Mouse (Mus musculus): ENCODE results near the gene Spocd1. TPM values are rescaled to one million over a fixed set of nuclear protein-coding genes. Genes with fewer than 3 reads are reported as not detected.
"Not testable (repeated sequence)": the region's sequence is repeated elsewhere in the genome, so short reads cannot be mapped to it uniquely, and the experiment has no call there.

Gene Spocd1
- polyA plus RNA-seq (2014; fragmentation: Nextera tagmentation; extraction: Ambion mirVana), result not detected in 2 replicates

DNA sequence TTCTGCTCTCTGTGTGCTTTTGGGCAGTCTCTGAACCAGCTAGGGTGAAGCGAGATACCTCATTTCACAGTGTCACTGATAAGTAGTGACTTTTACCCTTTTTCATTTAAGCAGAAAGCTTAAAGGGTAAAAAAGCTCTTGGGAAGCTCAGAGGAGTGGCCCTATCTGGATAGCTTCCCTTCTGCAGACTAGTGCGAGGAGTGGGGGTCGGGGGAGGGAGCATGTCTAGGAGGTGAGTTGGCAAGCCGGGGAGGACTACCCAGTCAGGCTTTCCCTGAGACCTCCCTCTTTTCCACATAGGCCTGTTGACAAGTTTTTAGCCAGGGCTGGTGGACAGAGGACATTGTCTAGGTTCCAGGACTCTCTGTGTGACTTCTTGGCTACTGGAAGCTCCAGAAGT is at the start of gene Spocd1:
Spocd1 (plus strand) TSS at position 301 of the 400 bp plus-strand sequence.
- Histone ChIP-seq H3K4me1 (ENCODE audit: control insufficient read depth, insufficient read depth, low read length) (no peaks in the 10 kb centered on the region; the same call in 1 of the 2 replicates), H3K4me2 (replicated peaks; ENCODE audit: low read depth, low read length) (peak within 1 kb of the TSS; percentile 41), H3K36me3 (ENCODE audit: control insufficient read depth, insufficient read depth, low read length) (no peaks in the 10 kb centered on the region), H3K9ac (ENCODE audit: low read depth, low read length) (no peak within 1 kb of the TSS), H3K27ac (ENCODE audit: low read depth, low read length) (no peak within 1 kb of the TSS), H3K27me3 (ENCODE audit: control insufficient read depth, insufficient read depth, low read length) (no peaks in the 10 kb centered on the region; the same call in 1 of the 2 replicates), H3K9me3 (ENCODE audit: control insufficient read depth, low read length) (no peaks in the 10 kb centered on the region), H3K4me3 (ENCODE audit: low read length) (0 out of 2 replicates have a peak within 1 kb of the TSS, but pooled peaks have one; percentile 10)
- 0 out of 2 replicates have a peak, but pooled peaks have one; percentile 17 for ATAC-seq (ENCODE audit: low FRiP score, low TSS enrichment)
- 32% methylated on average over 4 of the region's 4 CpGs for WGBS

DNA sequence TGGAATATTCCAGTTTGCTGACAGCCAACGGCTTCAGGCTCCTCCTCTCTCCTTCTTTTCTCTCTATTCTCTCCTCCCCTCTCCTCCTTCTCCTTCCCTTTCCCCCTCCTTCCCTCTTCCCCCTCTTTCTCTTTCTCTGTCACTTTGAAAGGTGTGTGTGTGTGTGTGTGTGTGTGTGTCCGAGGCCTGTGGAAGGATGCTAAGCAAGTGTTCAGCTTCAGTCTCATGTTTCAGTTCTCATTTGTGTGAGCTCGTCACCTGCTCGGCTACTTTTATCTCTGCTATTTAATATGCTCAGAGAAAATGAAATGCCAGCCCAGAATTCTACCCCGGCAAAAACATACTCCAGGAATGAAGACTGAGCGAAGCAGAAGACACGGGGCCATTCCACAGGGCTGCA is 48.4 kb upstream of the Spocd1 start:
- Histone ChIP-seq H3K4me1 (ENCODE audit: control insufficient read depth, insufficient read depth, low read length) (peaks cover 26% of the 10 kb centered on the region), H3K36me3 (ENCODE audit: control insufficient read depth, insufficient read depth, low read length) (no peaks in the 10 kb centered on the region), H3K9ac (ENCODE audit: low read depth, low read length) (no peak overlapping the region), H3K4me2 (replicated peaks; ENCODE audit: low read depth, low read length) (no peak overlapping the region), H3K9me3 (ENCODE audit: control insufficient read depth, low read length) (no peaks in the 10 kb centered on the region), H3K27ac (ENCODE audit: low read depth, low read length) (no peak overlapping the region), H3K27me3 (ENCODE audit: control insufficient read depth, insufficient read depth, low read length) (no peaks in the 10 kb centered on the region), H3K4me3 (ENCODE audit: low read length) (no peak overlapping the region)
- ATAC-seq (ENCODE audit: low FRiP score, low TSS enrichment), result no peak
- WGBS, result 63% methylated on average over 7 of the region's 7 CpGs

DNA sequence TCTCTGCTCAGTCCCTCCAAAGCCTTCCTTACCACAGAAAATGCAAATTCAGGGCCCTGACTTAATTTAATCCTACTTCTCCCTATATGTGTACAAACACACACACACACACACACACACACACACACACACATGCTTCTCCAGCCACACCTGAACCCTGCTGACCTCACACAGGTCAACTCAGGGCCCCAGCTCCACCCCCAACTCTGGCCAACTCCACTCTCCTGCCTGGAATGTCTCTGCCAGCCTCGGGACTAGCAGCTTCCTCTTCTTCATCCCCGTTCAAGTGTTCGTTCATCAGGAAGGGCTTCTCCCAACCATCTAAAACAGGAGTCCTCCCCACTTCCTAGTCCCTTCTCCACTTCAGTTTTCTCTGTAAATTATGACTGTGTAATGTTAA is 47.4 kb upstream of the Spocd1 start:
- ATAC-seq (ENCODE audit: low FRiP score, low TSS enrichment), result no peak
- Histone ChIP-seq H3K9ac (ENCODE audit: low read depth, low read length) (no peak overlapping the region), H3K9me3 (ENCODE audit: control insufficient read depth, low read length) (no peaks in the 10 kb centered on the region), H3K4me3 (ENCODE audit: low read length) (no peak overlapping the region), H3K4me2 (replicated peaks; ENCODE audit: low read depth, low read length) (no peak overlapping the region), H3K4me1 (ENCODE audit: control insufficient read depth, insufficient read depth, low read length) (peaks cover 24% of the 10 kb centered on the region), H3K36me3 (ENCODE audit: control insufficient read depth, insufficient read depth, low read length) (no peaks in the 10 kb centered on the region), H3K27ac (ENCODE audit: low read depth, low read length) (no peak overlapping the region), H3K27me3 (ENCODE audit: control insufficient read depth, insufficient read depth, low read length) (no peaks in the 10 kb centered on the region)
- 24% methylated on average over 3 of the region's 3 CpGs for WGBS

DNA sequence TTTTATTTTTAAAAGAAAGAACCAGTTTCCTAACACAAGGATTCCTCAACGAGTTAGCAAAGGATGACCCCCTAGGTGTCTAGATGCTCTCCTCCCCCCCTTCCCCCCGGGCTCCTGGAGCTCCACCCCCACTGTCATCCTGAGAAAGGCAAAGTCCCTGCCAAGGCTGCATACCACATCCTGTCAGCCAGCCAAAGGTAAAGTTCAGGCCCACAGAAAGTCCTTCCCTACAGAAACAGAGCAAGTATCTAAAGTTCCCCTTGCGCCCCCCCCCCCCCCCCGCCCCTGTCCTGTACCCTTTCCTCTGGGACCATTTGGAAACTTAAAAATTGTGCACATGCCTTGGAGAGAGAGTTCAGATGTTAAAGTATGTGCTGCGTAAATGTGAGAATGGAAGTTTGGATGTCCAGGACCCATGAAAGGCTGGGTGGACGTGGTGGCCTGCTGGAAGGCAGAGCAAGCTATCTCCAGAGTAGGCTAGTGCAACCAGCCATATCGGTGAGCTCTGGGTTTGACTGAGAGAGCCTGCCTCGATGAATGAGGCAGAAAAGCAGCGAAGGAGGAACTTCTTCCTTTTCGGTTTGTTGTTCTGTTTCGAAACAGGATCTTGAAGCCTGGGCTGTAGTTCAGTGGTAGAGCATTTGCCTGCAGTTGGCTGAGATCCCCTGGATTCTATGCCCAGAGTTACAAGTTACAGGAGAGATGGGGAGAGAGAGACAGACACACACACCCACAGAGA is 46.3 kb upstream of the Spocd1 start:
- H3K9ac ChIP-seq (ENCODE audit: low read depth, low read length), result no peak overlapping the region
- 28% methylated on average over 11 of the region's 11 CpGs for WGBS
- 0 out of 2 replicates have a peak, but pooled peaks have one; percentile 45 for ATAC-seq (ENCODE audit: low FRiP score, low TSS enrichment)

DNA sequence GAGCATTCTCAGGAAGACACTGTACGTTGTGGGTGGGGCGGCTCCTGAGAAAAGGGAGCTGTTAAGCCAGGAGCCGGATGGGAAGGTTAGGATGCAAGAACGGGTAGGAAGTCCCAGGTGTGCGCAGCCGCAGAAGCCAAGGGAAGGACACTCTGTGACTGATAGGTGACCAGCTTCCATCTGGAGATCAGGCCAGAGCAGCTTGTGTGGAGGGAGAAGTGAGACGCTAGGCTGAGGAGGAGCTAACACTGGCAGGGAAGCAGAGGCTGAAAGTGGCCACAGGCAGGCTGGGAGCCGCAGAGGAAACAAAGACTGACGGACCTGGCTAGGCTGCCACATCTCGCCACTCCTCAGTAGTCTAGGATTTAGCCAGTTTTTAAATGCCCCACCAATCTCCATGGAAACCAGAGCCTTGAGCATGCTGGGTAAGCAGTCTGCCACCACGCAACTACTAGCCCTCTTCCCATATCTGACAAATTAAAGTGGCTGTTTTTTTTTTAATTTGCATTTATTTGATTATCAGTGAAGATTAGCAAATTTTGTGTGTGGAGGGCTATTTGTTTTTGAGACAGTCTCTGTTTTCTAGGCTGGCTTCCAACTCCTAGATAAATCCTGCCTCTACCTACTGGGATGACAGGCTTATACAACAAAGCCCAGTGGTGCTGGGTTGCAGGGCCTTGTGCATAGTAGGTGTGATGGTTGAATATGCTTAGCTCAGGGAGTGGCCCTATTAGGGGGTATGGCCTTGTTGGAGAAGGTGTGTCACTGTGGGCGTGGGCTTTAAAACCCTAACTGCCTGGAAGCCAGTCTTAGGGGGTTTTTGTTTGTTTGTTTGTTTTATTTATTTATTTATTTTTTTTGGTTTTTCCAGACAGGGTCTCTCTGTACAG is 44.8 kb upstream of the Spocd1 start:
- H3K27ac ChIP-seq (ENCODE audit: low read depth, low read length), result no peak overlapping the region
- no peak overlapping the region for H3K4me2 ChIP-seq (replicated peaks; ENCODE audit: low read depth, low read length)
- no peak overlapping the region for H3K4me3 ChIP-seq (ENCODE audit: low read length)
- H3K9ac ChIP-seq (ENCODE audit: low read depth, low read length), result no peak overlapping the region
- H3K27me3 ChIP-seq (ENCODE audit: control insufficient read depth, insufficient read depth, low read length), result no peaks in the 10 kb centered on the region
- H3K4me1 ChIP-seq (ENCODE audit: control insufficient read depth, insufficient read depth, low read length), result peaks cover 11% of the 10 kb centered on the region; the same call in 1 of the 2 replicates
- no peaks in the 10 kb centered on the region for H3K9me3 ChIP-seq (ENCODE audit: control insufficient read depth, low read length)
- WGBS, result 79% methylated on average over 12 of the region's 12 CpGs
- ATAC-seq (ENCODE audit: low FRiP score, low TSS enrichment), result no peak
- H3K36me3 ChIP-seq (ENCODE audit: control insufficient read depth, insufficient read depth, low read length), result no peaks in the 10 kb centered on the region

More for the DNA sequence above, 46.3 kb upstream of the Spocd1 start:
- H3K36me3 ChIP-seq (ENCODE audit: control insufficient read depth, insufficient read depth, low read length), result no peaks in the 10 kb centered on the region
- H3K4me3 ChIP-seq (ENCODE audit: low read length), result no peak overlapping the region
- H3K4me1 ChIP-seq (ENCODE audit: control insufficient read depth, insufficient read depth, low read length), result peaks cover 15% of the 10 kb centered on the region; the same call in 1 of the 2 replicates
- 0 out of 2 replicates have a peak overlapping the region, but pooled peaks have one; percentile 34 for H3K27ac ChIP-seq (ENCODE audit: low read depth, low read length)
- H3K27me3 ChIP-seq (ENCODE audit: control insufficient read depth, insufficient read depth, low read length), result no peaks in the 10 kb centered on the region
- no peaks in the 10 kb centered on the region for H3K9me3 ChIP-seq (ENCODE audit: control insufficient read depth, low read length)
- H3K4me2 ChIP-seq (replicated peaks; ENCODE audit: low read depth, low read length), result peak overlapping the region; percentile 31

DNA sequence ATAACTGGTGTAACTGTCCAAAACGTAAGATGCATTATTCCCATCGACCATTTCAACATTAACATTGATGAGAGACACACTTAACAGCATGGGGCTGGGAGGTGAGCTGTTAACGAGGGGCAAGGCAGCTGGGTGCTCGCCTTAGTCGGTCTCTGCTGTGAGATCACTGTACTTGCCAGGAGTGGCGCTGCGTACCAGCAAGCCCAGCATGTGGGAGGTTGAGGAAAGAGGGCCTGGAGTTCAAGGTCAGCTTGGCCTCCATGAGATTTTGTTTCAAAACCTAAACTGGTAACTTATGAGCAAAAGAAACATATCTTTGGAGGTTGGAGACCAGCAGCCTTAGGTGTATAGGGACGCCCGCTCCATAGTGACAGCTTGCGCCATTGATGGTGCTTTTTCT is 39.4 kb upstream of the Spocd1 start:
- Histone ChIP-seq H3K4me2 (replicated peaks; ENCODE audit: low read depth, low read length) (no peak overlapping the region), H3K4me1 (ENCODE audit: control insufficient read depth, insufficient read depth, low read length) (no peaks in the 10 kb centered on the region), H3K36me3 (ENCODE audit: control insufficient read depth, insufficient read depth, low read length) (no peaks in the 10 kb centered on the region), H3K27me3 (ENCODE audit: control insufficient read depth, insufficient read depth, low read length) (no peaks in the 10 kb centered on the region), H3K9me3 (ENCODE audit: control insufficient read depth, low read length) (no peaks in the 10 kb centered on the region), H3K27ac (ENCODE audit: low read depth, low read length) (no peak overlapping the region), H3K9ac (ENCODE audit: low read depth, low read length) (no peak overlapping the region), H3K4me3 (ENCODE audit: low read length) (no peak overlapping the region)
- 82% methylated on average over 10 of the region's 10 CpGs for WGBS
- no peak for ATAC-seq (ENCODE audit: low FRiP score, low TSS enrichment)

DNA sequence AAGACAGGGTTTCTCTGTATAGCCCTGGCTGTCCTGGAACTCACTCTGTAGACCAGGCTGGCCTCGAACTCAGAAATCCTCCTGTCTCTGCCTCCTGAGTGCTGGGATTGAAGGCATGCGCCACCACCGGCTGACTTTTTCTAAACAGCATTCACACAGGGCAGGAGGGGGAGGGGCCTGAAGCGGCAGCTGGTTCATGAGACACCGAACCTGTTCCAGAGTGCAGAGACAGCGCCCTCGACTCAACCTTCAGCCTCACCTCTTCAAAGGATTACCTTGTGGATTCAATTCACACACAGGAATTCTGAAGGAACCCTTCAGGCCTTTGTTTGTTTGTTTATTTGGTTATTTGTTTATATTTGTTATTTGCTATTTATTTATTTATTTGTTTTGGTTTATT is 39.0 kb upstream of the Spocd1 start:
- Histone ChIP-seq H3K9ac (ENCODE audit: low read depth, low read length) (no peak overlapping the region), H3K4me1 (ENCODE audit: control insufficient read depth, insufficient read depth, low read length) (no peaks in the 10 kb centered on the region), H3K36me3 (ENCODE audit: control insufficient read depth, insufficient read depth, low read length) (no peaks in the 10 kb centered on the region), H3K4me2 (replicated peaks; ENCODE audit: low read depth, low read length) (no peak overlapping the region), H3K9me3 (ENCODE audit: control insufficient read depth, low read length) (no peaks in the 10 kb centered on the region), H3K4me3 (ENCODE audit: low read length) (no peak overlapping the region), H3K27ac (ENCODE audit: low read depth, low read length) (no peak overlapping the region), H3K27me3 (ENCODE audit: control insufficient read depth, insufficient read depth, low read length) (no peaks in the 10 kb centered on the region)
- ATAC-seq (ENCODE audit: low FRiP score, low TSS enrichment), result no peak
- WGBS, result 92% methylated on average over 7 of the region's 7 CpGs

DNA sequence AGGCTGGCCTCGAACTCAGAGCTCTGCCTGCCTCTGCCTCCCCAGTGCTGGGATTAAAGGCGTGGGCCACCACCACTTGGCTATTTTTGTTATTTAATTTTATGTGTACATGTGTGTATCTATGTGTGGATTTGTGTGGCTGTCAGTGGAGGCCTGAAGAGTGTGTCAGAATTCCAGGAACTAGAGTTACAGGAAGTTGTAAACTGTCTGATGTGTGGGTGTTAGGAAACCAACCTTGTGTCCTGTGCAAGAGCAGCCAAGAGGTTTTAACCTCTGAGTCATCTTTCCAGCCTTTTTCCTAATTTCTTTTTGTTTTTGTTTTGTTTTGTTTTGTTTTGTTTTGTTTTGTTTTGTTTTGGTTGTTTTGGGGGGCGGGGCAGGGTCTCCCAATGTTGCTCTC is 34.2 kb upstream of the Spocd1 start:
- 93% methylated on average over 3 of the region's 3 CpGs for WGBS
- ATAC-seq (ENCODE audit: low FRiP score, low TSS enrichment), result no peak

DNA sequence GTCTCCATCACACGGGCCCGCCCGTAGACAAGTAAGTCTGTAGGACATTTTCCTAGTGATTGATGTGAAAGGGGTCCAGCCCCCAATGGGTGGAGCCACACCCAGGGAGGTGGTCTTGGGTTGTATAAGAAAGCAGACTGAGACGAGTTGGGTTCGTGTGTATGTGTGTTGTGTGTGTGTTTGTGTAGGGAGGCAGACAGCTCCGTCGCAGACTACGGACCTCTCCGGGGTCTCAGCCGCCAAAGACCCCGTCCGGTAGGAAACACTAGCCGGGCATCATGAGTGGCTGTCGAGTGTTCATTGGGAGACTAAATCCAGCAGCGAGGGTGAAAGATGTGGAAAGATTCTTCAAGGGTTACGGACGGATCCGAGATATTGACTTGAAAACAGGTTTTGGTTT is 30.2 kb upstream of the Spocd1 start:
- H3K4me2 ChIP-seq (replicated peaks; ENCODE audit: low read depth, low read length); H3K9ac ChIP-seq (ENCODE audit: low read depth, low read length); H3K27me3 ChIP-seq (ENCODE audit: control insufficient read depth, insufficient read depth, low read length); H3K4me1 ChIP-seq (ENCODE audit: control insufficient read depth, insufficient read depth, low read length); H3K4me3 ChIP-seq (ENCODE audit: low read length); ATAC-seq (ENCODE audit: low FRiP score, low TSS enrichment); H3K9me3 ChIP-seq (ENCODE audit: control insufficient read depth, low read length); H3K36me3 ChIP-seq (ENCODE audit: control insufficient read depth, insufficient read depth, low read length); H3K27ac ChIP-seq (ENCODE audit: low read depth, low read length): not testable (repeated sequence)
- 97% methylated on average over 18 of the region's 18 CpGs for WGBS

More for the DNA sequence above, 34.2 kb upstream of the Spocd1 start:
- no peaks in the 10 kb centered on the region for H3K36me3 ChIP-seq (ENCODE audit: control insufficient read depth, insufficient read depth, low read length)
- no peaks in the 10 kb centered on the region for H3K27me3 ChIP-seq (ENCODE audit: control insufficient read depth, insufficient read depth, low read length)
- H3K27ac ChIP-seq (ENCODE audit: low read depth, low read length), result no peak overlapping the region
- H3K9me3 ChIP-seq (ENCODE audit: control insufficient read depth, low read length), result no peaks in the 10 kb centered on the region
- H3K4me2 ChIP-seq (replicated peaks; ENCODE audit: low read depth, low read length), result no peak overlapping the region
- H3K4me3 ChIP-seq (ENCODE audit: low read length), result no peak overlapping the region
- H3K9ac ChIP-seq (ENCODE audit: low read depth, low read length), result no peak overlapping the region
- H3K4me1 ChIP-seq (ENCODE audit: control insufficient read depth, insufficient read depth, low read length), result no peaks in the 10 kb centered on the region
